Mouse (Mus musculus) ES-Bruce4 (cell line): ENCODE results near the gene Arhgap31.

Source experiments
- CTCF ChIP-seq: IDR thresholded peaks from one replicate; pipeline ENCODE4 v1.8.1; 2011; ENCODE audit warnings: low read depth, low read length
- POLR2A ChIP-seq: IDR thresholded peaks from one replicate; pipeline ENCODE4 v1.8.1; 2011; ENCODE audit warnings: low read length; ENCODE audit not compliant: insufficient read depth

DNA sequence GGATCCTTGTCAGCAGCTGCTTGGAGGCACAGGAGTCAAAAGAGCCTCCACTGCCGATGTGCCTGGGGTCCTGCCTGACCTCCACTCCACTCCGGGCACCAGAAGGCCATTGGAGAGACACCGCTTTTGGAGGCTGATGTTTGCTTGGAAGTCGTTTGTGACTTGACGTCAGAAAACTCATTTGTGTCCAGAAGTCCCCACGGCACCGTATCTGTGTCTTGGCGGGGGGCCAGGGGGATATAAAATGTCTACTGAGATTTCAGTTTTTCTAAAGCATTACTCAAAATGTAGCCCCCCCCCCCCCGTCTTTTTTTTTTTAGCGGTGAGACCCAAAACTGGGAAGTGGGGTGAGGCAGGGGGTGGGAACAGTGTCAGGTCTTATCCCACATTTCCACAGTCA, 76.0 kb downstream of the Arhgap31 start:
- TF ChIP-seq CTCF (no peak), POLR2A (no peak)
